Mouse (Mus musculus): ENCODE data around the gene Gtpbp8.

GRCm38 (mm10) chr16:44742753-44743152 lies 3.4 kb downstream of the Gtpbp8 start:
- TF ChIP-seq POLR2A (IDR thresholded peaks at IDR 0.05; ENCODE audit: extremely low read depth, insufficient read depth, low read length) (no peak), CTCF (IDR thresholded peaks at IDR 0.05; ENCODE audit: extremely low read depth, insufficient read depth, low read length) (no peak)

All from cortical plate, adult 2 months (tissue).